Mouse (Mus musculus): ENCODE measurements around the gene Abcc4.

- no peak for TF ChIP-seq CTCF (conservative IDR thresholded peaks at IDR 0.05 in 1 of 2, IDR thresholded peaks at IDR 0.05 in 1 of 2; ENCODE audit: low read depth in 2 of 2, low read length in 2 of 2)
- TF ChIP-seq ZC3H11A (IDR thresholded peaks at IDR 0.05; ENCODE audit: low read depth, low read length), result no peak
- no peak for TF ChIP-seq POLR2A (IDR thresholded peaks at IDR 0.05; ENCODE audit: low read depth, low read length)
- no peak for TF ChIP-seq MAX (IDR thresholded peaks at IDR 0.05; ENCODE audit: low read length)
- TF ChIP-seq ZMIZ1 (IDR thresholded peaks at IDR 0.05; ENCODE audit: low read depth, low read length), result no peak
- no peak for TF ChIP-seq EP300 (IDR thresholded peaks at IDR 0.05; ENCODE audit: low read length)
These were observed 163.1 kb downstream of the Abcc4 start for GRCm38 (mm10) chr14:118542947-118543346.
